ENCODE assay signal across 20 mouse cellular contexts in the genomic region with DNA sequence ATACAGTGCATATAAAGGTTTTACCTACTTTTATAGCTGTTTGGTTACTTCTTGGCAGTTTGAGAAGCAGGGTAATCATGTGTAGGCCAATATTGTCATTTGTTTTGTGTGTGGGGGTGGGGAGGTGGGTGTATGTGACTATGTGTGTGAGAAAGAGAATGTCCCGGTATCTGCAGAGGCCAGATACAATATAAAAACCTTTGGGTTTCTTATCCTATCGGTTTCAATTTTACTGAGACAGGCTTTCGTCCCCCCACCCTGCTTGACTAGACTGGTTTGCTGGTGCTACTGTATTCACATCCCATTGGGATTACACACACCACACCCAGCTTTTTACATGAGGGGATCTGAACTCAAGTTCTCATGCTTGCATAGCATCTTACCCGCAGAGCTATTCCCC. TPM values are rescaled to one million over a fixed set of nuclear protein-coding genes. Genes with fewer than 3 reads are reported as not detected.
A peak's percentile ranks its signal among the peaks of the same experiment; 100 is the strongest.
DNase-seq lines count a peak whose midpoint lies in the region; ATAC-seq and TF ChIP-seq lines count a peak whose summit lies in the region.
"Had no signal": no experiment of that assay in that cellular context is flagged by ENCODE, and none has a peak within 500 bp of the region (broad histone marks: within the 10 kb centered on the region; RNA-seq: fewer than 3 reads in every experiment).

No protein-coding gene starts in this region.

- H3K4me3 ChIP-seq in heart, embryonic 11.5 days (ENCODE audit: low read depth, low read length) = no peak overlapping the region
- H3K4me3 ChIP-seq in liver, embryonic 14.5 days (ENCODE audit: insufficient read depth in 1 of 2, low read depth in 2 of 2, low read length in 2 of 2) = no peak overlapping the region
- H3K4me3 ChIP-seq: embryonic facial prominence, embryonic 13.5 days; forebrain, embryonic 12.5 days; heart, adult 2 months; heart, embryonic 12.5 days; hindbrain, embryonic 10.5 days had no signal

- DNase-seq in heart, adult 11 months = peak; percentile 49
- DNase-seq in liver, embryonic 14.5 days (ENCODE audit: low read depth in 3 of 3, low spot score in 3 of 3) = no peak
- DNase-seq in ovary, postnatal 36 days (ENCODE audit: low spot score) = no peak
- no peak for DNase-seq in left cerebral cortex, adult 18-20 months (ENCODE audit: low spot score in 2 of 2)
- DNase-seq in kidney, postnatal 14 days = no peak
- DNase-seq: adrenal gland, postnatal 14 days; B cell, adult 2 months; cerebellum, adult 11-12 months; cerebellum, adult 9-10 months; cerebellum, postnatal 25 days; gastrocnemius, postnatal 10 days; heart, adult 2 months had no signal

- H3K9me3 ChIP-seq in heart, embryonic 11.5 days (replicated peaks; ENCODE audit: control insufficient read depth, low read length) = no peaks in the 10 kb centered on the region
- no peaks in the 10 kb centered on the region for H3K9me3 ChIP-seq in liver, embryonic 14.5 days (ENCODE audit: control insufficient read depth, low read length)
- H3K9me3 ChIP-seq: embryonic facial prominence, embryonic 13.5 days; forebrain, embryonic 12.5 days; heart, embryonic 12.5 days; hindbrain, embryonic 10.5 days had no signal

- H3K4me2 ChIP-seq in heart, embryonic 11.5 days = no peak overlapping the region
- peak overlapping the region; percentile 48 for H3K4me2 ChIP-seq in liver, embryonic 14.5 days (ENCODE audit: low read depth)
- H3K4me2 ChIP-seq: embryonic facial prominence, embryonic 13.5 days; forebrain, embryonic 12.5 days; heart, embryonic 12.5 days had no signal

- no peak for TF ChIP-seq CTCF in liver, embryonic 14.5 days (IDR thresholded peaks at IDR 0.05; ENCODE audit: low read depth)

- ATAC-seq in heart, embryonic 11.5 days (replicated peaks; ENCODE audit: insufficient number of reproducible peaks, low FRiP score, low TSS enrichment) = no peak
- ATAC-seq in liver, embryonic 14.5 days (ENCODE audit: insufficient read depth) = peak; percentile 72
- ATAC-seq in megakaryocyte progenitor cell, adult 5-6 weeks (replicated peaks; ENCODE audit: poor library complexity) = peak; percentile 60
- ATAC-seq: forebrain, embryonic 16.5 days; Patski had no signal

- H3K9ac ChIP-seq in heart, embryonic 11.5 days (ENCODE audit: low read depth, low read length) = no peak overlapping the region
- H3K9ac ChIP-seq in liver, embryonic 14.5 days (replicated peaks) = 0 out of 2 replicates have a peak overlapping the region, but pooled peaks have one; percentile 12
- H3K9ac ChIP-seq: embryonic facial prominence, embryonic 13.5 days; forebrain, embryonic 12.5 days; heart, embryonic 12.5 days had no signal

- no peaks in the 10 kb centered on the region; the same call in 1 of the 2 replicates for H3K36me3 ChIP-seq in heart, embryonic 11.5 days (ENCODE audit: control insufficient read depth, insufficient read depth, low read length)
- peaks cover 19% of the 10 kb centered on the region for H3K36me3 ChIP-seq in liver, embryonic 14.5 days (replicated peaks; ENCODE audit: control insufficient read depth, insufficient read depth, low read depth)

- WGBS in heart, embryonic 11.5 days (ENCODE audit: insufficient replicate concordance) = 67% methylated on average over 4 of the region's 4 CpGs
- 24% methylated on average over 4 of the region's 4 CpGs for WGBS in liver, embryonic 14.5 days (ENCODE audit: insufficient replicate concordance)

- no peak overlapping the region for H3K27ac ChIP-seq in heart, embryonic 11.5 days (ENCODE audit: low read depth, low read length)
- no peak overlapping the region for H3K27ac ChIP-seq in liver, embryonic 14.5 days
- H3K27ac ChIP-seq: embryonic facial prominence, embryonic 13.5 days; forebrain, embryonic 12.5 days; heart, adult 2 months; hindbrain, embryonic 10.5 days had no signal

- TF ChIP-seq EP300 in liver, embryonic 14.5 days (IDR thresholded peaks at IDR 0.05; ENCODE audit: low read depth) = peak; percentile 45; the same call in 1 of the 2 replicates

- H3K27me3 ChIP-seq in heart, embryonic 11.5 days (ENCODE audit: control insufficient read depth, insufficient read depth, low read length) = no peaks in the 10 kb centered on the region
- no peaks in the 10 kb centered on the region for H3K27me3 ChIP-seq in liver, embryonic 14.5 days (ENCODE audit: control insufficient read depth, insufficient read depth, low read length)
- H3K27me3 ChIP-seq: embryonic facial prominence, embryonic 13.5 days; forebrain, embryonic 12.5 days; heart, embryonic 12.5 days; Patski had no signal

- H3K4me1 ChIP-seq in heart, embryonic 11.5 days (ENCODE audit: control insufficient read depth, insufficient read depth, low read length) = peaks cover 32% of the 10 kb centered on the region
- peaks cover 30 to 34% of the 10 kb centered on the region in 2 experiments for H3K4me1 ChIP-seq in liver, embryonic 14.5 days (replicated peaks; ENCODE audit: control insufficient read depth in 2 of 2, insufficient read depth in 2 of 2, low read length in 1 of 2)

RNA-seq across cellular contexts. Expression of a gene that starts 17.5 kb away (rescaled TPM):
- polyA plus RNA-seq in heart, embryonic 11.5 days (2014; fragmentation: Nextera tagmentation; extraction: Ambion mirVana) = 10.7 and 14.8 TPM in 2 replicates
- polyA plus RNA-seq in liver, embryonic 14.5 days (2012; rRNA removed) = 19.3 and 21.7 TPM in 2 replicates
- 7.5 and 9.9 TPM in 2 replicates for polyA plus RNA-seq in liver, embryonic 14.5 days (2014; fragmentation: Nextera tagmentation; extraction: Ambion mirVana)
- total RNA-seq in megakaryocyte progenitor cell, adult 5-6 weeks (2015) = 65.5 and 90.4 TPM in 2 replicates
- 37.4 and 62.2 TPM in 2 replicates for total RNA-seq in megakaryocyte progenitor cell, adult 5-6 weeks (2017)
- total RNA-seq in left cerebral cortex, adult 18-20 months (2021) = 10 to 100 TPM; 83.6 to 86.2 TPM
